Mouse (Mus musculus): Measurements from ENCODE around the gene Fzd7. TPM values are rescaled to one million over a fixed set of nuclear protein-coding genes. Genes with fewer than 3 reads are reported as not detected.

The Fzd7 gene
- total RNA-seq, 2 experiments from 2014 or later, result 5.5 to 6.1 TPM

Other genes with a start within 250 kb of the Fzd7 start
- gene Als2, start 245.2 kb upstream of the Fzd7 start, total RNA-seq (2021), result 10 to 100 TPM; 50.7 to 57.3 TPM
- gene Cdk15, start 225.5 kb upstream of the Fzd7 start, total RNA-seq (2021), result under 1 TPM; 0.17 to 0.56 TPM
- 10 to 100 TPM in 1 of 2 experiments, 1 to 10 TPM in 1; 8.0 to 13.6 TPM for gene Gm973, start 33.8 kb downstream of the Fzd7 start, total RNA-seq (2021)
- 100 to 1,000 TPM; 113 to 114 TPM for gene Sumo1, start 188.4 kb downstream of the Fzd7 start, total RNA-seq (2021)
- 10 to 100 TPM; 58.7 to 60.7 TPM for gene Nop58, start 202.5 kb downstream of the Fzd7 start, total RNA-seq (2021)

Data from layer of hippocampus, postnatal 25 days (tissue).